Mouse (Mus musculus) E14TG2a.4 (cell line): Measurements from ENCODE around the gene Pax1.

Source experiments
- CTCF ChIP-seq: conservative IDR thresholded peaks from 2 replicates; pipeline ENCODE4 v1.5.1; 2014; ENCODE audit warnings: low read length
- NANOG ChIP-seq: IDR thresholded peaks from 2 replicates; pipeline ENCODE4 v1.6.1; 2014; ENCODE audit warnings: borderline replicate concordance, low read length, mixed read lengths

DNA sequence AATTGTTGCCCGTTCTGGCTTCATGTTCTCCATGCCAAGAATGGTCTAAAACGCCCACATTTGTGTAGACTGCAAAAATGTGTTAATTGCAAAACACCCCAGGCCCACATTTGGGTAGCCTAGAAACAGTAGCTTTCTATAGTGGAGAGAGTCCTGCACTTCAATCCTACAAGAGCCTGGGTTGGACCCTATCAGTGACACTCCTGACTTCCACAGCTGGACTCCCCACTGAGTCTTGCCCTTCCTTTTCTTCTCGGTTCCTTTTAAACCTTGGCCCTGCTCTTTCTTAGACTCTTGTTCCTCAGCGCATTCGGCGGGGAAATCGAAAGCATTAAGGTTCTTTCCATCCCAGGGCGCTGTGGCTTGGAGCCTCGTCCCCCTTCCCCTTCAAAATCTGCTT lies 7.8 kb downstream of the Pax1 start:
- no peak for TF ChIP-seq CTCF
- no peak for TF ChIP-seq NANOG
